Comparison of ENCODE assay signal across 8 mouse cellular contexts in genomic region chr17:34261502-34261901, GRCm38 (mm10). TPM values are rescaled to one million over a fixed set of nuclear protein-coding genes. Genes with fewer than 3 reads are reported as not detected.
DNase-seq lines count a peak whose midpoint lies in the region; ATAC-seq lines count a peak whose summit lies in the region.

No protein-coding gene starts in this region.

- H3K27me3 ChIP-seq in heart, embryonic 15.5 days: peaks cover 44% of the 10 kb centered on the region
- peaks cover 22% of the 10 kb centered on the region; the same call in 1 of the 2 replicates for H3K27me3 ChIP-seq in kidney, embryonic 16.5 days (ENCODE audit: insufficient read depth, low read length)
- H3K27me3 ChIP-seq in lung, embryonic 16.5 days (ENCODE audit: control insufficient read depth, insufficient read depth, low read depth, low read length): peaks cover 43% of the 10 kb centered on the region

- H3K36me3 ChIP-seq in heart, embryonic 15.5 days: no peaks in the 10 kb centered on the region
- H3K36me3 ChIP-seq in kidney, embryonic 16.5 days (ENCODE audit: insufficient read depth, low read length): no peaks in the 10 kb centered on the region
- H3K36me3 ChIP-seq in lung, embryonic 16.5 days (ENCODE audit: control insufficient read depth, insufficient read depth, low read length): no peaks in the 10 kb centered on the region

- no peaks in the 10 kb centered on the region for H3K9me3 ChIP-seq in heart, embryonic 15.5 days (replicated peaks)
- H3K9me3 ChIP-seq in kidney, embryonic 16.5 days (ENCODE audit: low read length): no peaks in the 10 kb centered on the region
- H3K9me3 ChIP-seq in lung, embryonic 16.5 days (ENCODE audit: control insufficient read depth, low read length): no peaks in the 10 kb centered on the region

- H3K9ac ChIP-seq in heart, embryonic 15.5 days: no peak overlapping the region
- H3K9ac ChIP-seq in kidney, embryonic 16.5 days (replicated peaks; ENCODE audit: low read length): no peak overlapping the region
- no peak overlapping the region for H3K9ac ChIP-seq in lung, embryonic 16.5 days (ENCODE audit: low read length)

- WGBS in heart, embryonic 15.5 days: 28% methylated on average over 4 of the region's 4 CpGs
- 15% methylated on average over 4 of the region's 4 CpGs for WGBS in kidney, embryonic 16.5 days
- WGBS in lung, embryonic 16.5 days: 24% methylated on average over 4 of the region's 4 CpGs

- no peak overlapping the region for H3K4me2 ChIP-seq in heart, embryonic 15.5 days
- no peak overlapping the region for H3K4me2 ChIP-seq in kidney, embryonic 16.5 days (replicated peaks; ENCODE audit: low read depth, low read length)
- H3K4me2 ChIP-seq in lung, embryonic 16.5 days (ENCODE audit: low read depth, low read length): no peak overlapping the region

- H3K4me1 ChIP-seq in heart, embryonic 15.5 days (replicated peaks): peaks cover 20% of the 10 kb centered on the region
- peaks cover 22% of the 10 kb centered on the region for H3K4me1 ChIP-seq in kidney, embryonic 16.5 days (ENCODE audit: insufficient read depth, low read length)
- peaks cover 16% of the 10 kb centered on the region for H3K4me1 ChIP-seq in lung, embryonic 16.5 days (replicated peaks; ENCODE audit: control insufficient read depth, insufficient read depth, low read length)

- H3K27ac ChIP-seq in heart, embryonic 15.5 days: peak overlapping the region; percentile 37; the same call in 1 of the 2 replicates
- no peak overlapping the region for H3K27ac ChIP-seq in kidney, embryonic 16.5 days (ENCODE audit: low read length)
- no peak overlapping the region for H3K27ac ChIP-seq in lung, embryonic 16.5 days (ENCODE audit: low read length)

- no peak overlapping the region for H3K4me3 ChIP-seq in heart, embryonic 15.5 days
- H3K4me3 ChIP-seq in kidney, embryonic 16.5 days (ENCODE audit: low read length): no peak overlapping the region
- no peak overlapping the region for H3K4me3 ChIP-seq in lung, embryonic 16.5 days (ENCODE audit: low read length)

- peak; percentile 47 for ATAC-seq in heart, embryonic 15.5 days (replicated peaks; ENCODE audit: insufficient number of reproducible peaks, insufficient read depth, low FRiP score, low read depth)
- peak; percentile 59 for ATAC-seq in kidney, embryonic 16.5 days (ENCODE audit: low FRiP score, low TSS enrichment)
- peak; percentile 53 for ATAC-seq in lung, embryonic 16.5 days (ENCODE audit: low read depth)

- DNase-seq in 416B (ENCODE audit: low read depth) (peak; percentile 64), ZHBTc4 (ENCODE audit: low read depth, low spot score) (peak; percentile 68)
- DNase-seq in embryo, embryonic 10.5 days (ENCODE audit: low spot score): peak; percentile 89
- DNase-seq in ovary, adult 18-20 months (ENCODE audit: low spot score): peak; percentile 47
- peak; percentile 76 for DNase-seq in thymus, postnatal 0 days (ENCODE audit: low spot score)

RNA-seq across cellular contexts. Expression of gene H2-Ab1, which starts 4.0 kb away (rescaled TPM):
- 16.2 and 120 TPM in 2 replicates for polyA plus RNA-seq in heart, embryonic 15.5 days (2015; fragmentation: Nextera tagmentation; extraction: Ambion mirVana)
- 31.6 and 37.9 TPM in 2 replicates for polyA plus RNA-seq in kidney, embryonic 16.5 days (2015; fragmentation: Nextera tagmentation; extraction: Ambion mirVana)
- 15.1 and 36.2 TPM in 2 replicates for polyA plus RNA-seq in lung, embryonic 16.5 days (2015; fragmentation: Nextera tagmentation; extraction: Ambion mirVana)
- 1,510 and 1,544 TPM in 2 replicates for polyA plus RNA-seq in thymus, postnatal 0 days (2015; fragmentation: Nextera tagmentation; extraction: Ambion mirVana)

RNA-seq across cellular contexts. Expression of gene H2-Ob, which starts 22.8 kb away (rescaled TPM):
- 0.14 and 0.30 TPM in 2 replicates for polyA plus RNA-seq in heart, embryonic 15.5 days (2015; fragmentation: Nextera tagmentation; extraction: Ambion mirVana)
- 0.14 and 0.27 TPM in 2 replicates for polyA plus RNA-seq in kidney, embryonic 16.5 days (2015; fragmentation: Nextera tagmentation; extraction: Ambion mirVana)
- 0.35 and 0.53 TPM in 2 replicates for polyA plus RNA-seq in lung, embryonic 16.5 days (2015; fragmentation: Nextera tagmentation; extraction: Ambion mirVana)
- polyA plus RNA-seq in thymus, postnatal 0 days (2015; fragmentation: Nextera tagmentation; extraction: Ambion mirVana): 2.6 and 2.8 TPM in 2 replicates

RNA-seq across cellular contexts. Expression of gene H2-Aa, which starts 26.1 kb away (rescaled TPM):
- polyA plus RNA-seq in heart, embryonic 15.5 days (2015; fragmentation: Nextera tagmentation; extraction: Ambion mirVana): 5.9 and 42.6 TPM in 2 replicates
- 2.6 and 3.3 TPM in 2 replicates for polyA plus RNA-seq in kidney, embryonic 16.5 days (2015; fragmentation: Nextera tagmentation; extraction: Ambion mirVana)
- 9.0 and 18.1 TPM in 2 replicates for polyA plus RNA-seq in lung, embryonic 16.5 days (2015; fragmentation: Nextera tagmentation; extraction: Ambion mirVana)
- 991 and 995 TPM in 2 replicates for polyA plus RNA-seq in thymus, postnatal 0 days (2015; fragmentation: Nextera tagmentation; extraction: Ambion mirVana)

RNA-seq across cellular contexts. Expression of gene H2-Eb1, which starts 44.2 kb away (rescaled TPM):
- polyA plus RNA-seq in heart, embryonic 15.5 days (2015; fragmentation: Nextera tagmentation; extraction: Ambion mirVana): 5.6 and 28.9 TPM in 2 replicates
- 7.8 and 8.4 TPM in 2 replicates for polyA plus RNA-seq in kidney, embryonic 16.5 days (2015; fragmentation: Nextera tagmentation; extraction: Ambion mirVana)
- 6.5 and 13.5 TPM in 2 replicates for polyA plus RNA-seq in lung, embryonic 16.5 days (2015; fragmentation: Nextera tagmentation; extraction: Ambion mirVana)
- polyA plus RNA-seq in thymus, postnatal 0 days (2015; fragmentation: Nextera tagmentation; extraction: Ambion mirVana): 574 and 589 TPM in 2 replicates

RNA-seq across cellular contexts. Expression of gene Tap2, which starts 58.2 kb away (rescaled TPM):
- polyA plus RNA-seq in heart, embryonic 15.5 days (2015; fragmentation: Nextera tagmentation; extraction: Ambion mirVana): 5.3 and 13.7 TPM in 2 replicates
- polyA plus RNA-seq in kidney, embryonic 16.5 days (2015; fragmentation: Nextera tagmentation; extraction: Ambion mirVana): 5.2 and 5.8 TPM in 2 replicates
- polyA plus RNA-seq in lung, embryonic 16.5 days (2015; fragmentation: Nextera tagmentation; extraction: Ambion mirVana): 12.2 and 18.1 TPM in 2 replicates
- polyA plus RNA-seq in thymus, postnatal 0 days (2015; fragmentation: Nextera tagmentation; extraction: Ambion mirVana): 140 and 153 TPM in 2 replicates

Comparison
In these comparisons a context has a peak if more than half of its experiments do, and no peak if none do; other contexts are left out.
1. RNA of gene H2-Ab1, which starts 4.0 kb away (polyA plus RNA-seq): 1,510 to 1,544 TPM in thymus, postnatal 0 days; 31.6 to 37.9 TPM in kidney, embryonic 16.5 days, 16.2 to 120 TPM in heart, embryonic 15.5 days and 15.1 to 36.2 TPM in lung, embryonic 16.5 days; every median in the first group is over 10 times any median in the second.
2. RNA of gene H2-Aa, which starts 26.1 kb away (polyA plus RNA-seq): 991 to 995 TPM in thymus, postnatal 0 days; 9.0 to 18.1 TPM in lung, embryonic 16.5 days, 5.9 to 42.6 TPM in heart, embryonic 15.5 days and 2.6 to 3.3 TPM in kidney, embryonic 16.5 days; every median in the first group is over 10 times any median in the second.
3. Peak in every context shown above with its lines, with median percentiles within 50 percentile points of each other: DNase-seq and ATAC-seq.